Mouse (Mus musculus): Measurements from ENCODE around the gene Fcgr2b. TPM values are rescaled to one million over a fixed set of nuclear protein-coding genes. Genes with fewer than 3 reads are reported as not detected.

Gene Fcgr2b
- total and polyA plus RNA-seq, 3 experiments, result 4.7 to 8.2 TPM; not detected in 1

DNA sequence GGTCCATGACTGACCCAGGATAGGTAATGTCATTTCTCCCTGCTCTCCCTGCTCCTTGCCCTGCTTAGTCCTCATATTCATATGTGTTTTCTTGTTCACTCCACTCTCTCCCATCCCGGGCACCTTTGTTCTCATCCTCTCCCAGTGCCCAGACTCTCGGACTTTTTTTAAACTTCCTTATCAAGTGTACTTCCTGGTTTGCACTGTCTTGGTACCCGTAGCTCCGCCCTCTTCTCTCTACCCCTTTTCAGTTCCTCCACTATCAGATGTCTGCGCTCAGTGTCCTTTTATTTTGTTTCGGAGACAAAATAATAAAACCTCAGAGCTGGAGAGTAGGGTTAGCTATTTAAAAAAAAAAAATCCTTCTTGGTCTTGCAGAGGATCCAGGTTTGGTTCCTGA, 51.9 kb downstream of the Fcgr2b start:
- peaks cover 3 to 4% of the 10 kb centered on the region in 2 experiments; a peak in 3 of 4 replicates for H3K4me1 ChIP-seq (ENCODE audit: control insufficient read depth in 1 of 2, insufficient read depth in 2 of 2, low read length in 2 of 2)
- peaks cover 0 to 3% of the 10 kb centered on the region in 2 experiments; a peak in 1 of 4 replicates for H3K36me3 ChIP-seq (ENCODE audit: control insufficient read depth in 1 of 2, insufficient read depth in 2 of 2, low read length in 2 of 2)
- H3K27me3 ChIP-seq (ENCODE audit: control insufficient read depth in 1 of 2, insufficient read depth in 2 of 2, low read length in 2 of 2), result no peaks in the 10 kb centered on the region
- peak overlapping the region; percentile 55 to 89 for H3K4me3 ChIP-seq (ENCODE audit: control insufficient read depth in 1 of 2, insufficient read depth in 1 of 2, low read depth in 2 of 2, low read length in 2 of 2)
- no peaks in the 10 kb centered on the region for H3K79me2 ChIP-seq (ENCODE audit: control insufficient read depth, insufficient read depth, low read length, poor library complexity)
- no peaks in the 10 kb centered on the region for H3K9me3 ChIP-seq (replicated peaks; ENCODE audit: insufficient read depth, low read length)
- peak overlapping the region; percentile 58 for H3K27ac ChIP-seq (ENCODE audit: control insufficient read depth, low read depth, low read length)
- peak overlapping the region; percentile 68 for H3K9ac ChIP-seq (ENCODE audit: control insufficient read depth, low read depth, low read length, poor library complexity, severe bottlenecking)
- DNase-seq (ENCODE audit: low read depth, low spot score), result peak; percentile 91
- TF ChIP-seq USF1 (IDR thresholded peaks at IDR 0.05; ENCODE audit: low read depth, low read length) (no peak), ZMIZ1 (IDR thresholded peaks at IDR 0.05; ENCODE audit: low read depth, low read length) (no peak), MAFK (IDR thresholded peaks at IDR 0.05; ENCODE audit: borderline replicate concordance, low read depth, low read length) (no peak), POLR2AphosphoS5 (IDR thresholded peaks at IDR 0.05; ENCODE audit: borderline replicate concordance, low read depth, low read length) (no peak), CHD1 (IDR thresholded peaks at IDR 0.05; ENCODE audit: low read depth, low read length) (no peak), ELF1 (IDR thresholded peaks at IDR 0.05; ENCODE audit: low read depth, low read length) (peak; percentile 99), TAL1 (IDR thresholded peaks at IDR 0.05; ENCODE audit: low read length) (no peak), MYC (IDR thresholded peaks at IDR 0.05; ENCODE audit: low read depth, low read length) (no peak), GATA1 (IDR thresholded peaks at IDR 0.05; ENCODE audit: low read depth, low read length) (peak; percentile 85), ZNF384 (IDR thresholded peaks at IDR 0.05; ENCODE audit: low read depth, low read length) (peak; percentile 92), SMC3 (IDR thresholded peaks at IDR 0.05; ENCODE audit: low read depth, low read length) (no peak), POLR2A (IDR thresholded peaks at IDR 0.05; ENCODE audit: control insufficient read depth in 1 of 2, insufficient read depth in 1 of 2, low read depth in 1 of 2, low read length in 2 of 2, poor library complexity in 1 of 2) (peak in 1 of 2 experiments; percentile 79; a peak in 2 of 4 replicates), JUND (IDR thresholded peaks at IDR 0.05; ENCODE audit: low read depth, low read length) (no peak), RAD21 (IDR thresholded peaks at IDR 0.05; ENCODE audit: low read depth, low read length) (no peak), EP300 (IDR thresholded peaks at IDR 0.05; ENCODE audit: low read depth in 1 of 2, low read length in 2 of 2) (peak in 1 of 2 experiments; percentile 37; a peak in 2 of 4 replicates), NELFE (IDR thresholded peaks at IDR 0.05; ENCODE audit: low read depth, low read length) (peak; percentile 69), RCOR1 (IDR thresholded peaks at IDR 0.05; ENCODE audit: low read depth, low read length) (no peak), E2F4 (IDR thresholded peaks at IDR 0.05; ENCODE audit: borderline replicate concordance, low read depth, low read length) (no peak), ZKSCAN1 (IDR thresholded peaks at IDR 0.05; ENCODE audit: low read depth, low read length) (no peak), GABPA (IDR thresholded peaks at IDR 0.05; ENCODE audit: low read depth, low read length) (no peak), CTCF (IDR thresholded peaks at IDR 0.05 in 2 of 3, conservative IDR thresholded peaks at IDR 0.05 in 1 of 3; ENCODE audit: control insufficient read depth in 1 of 3, insufficient read depth in 1 of 3, low read depth in 2 of 3, low read length in 3 of 3, poor library complexity in 1 of 3, severe bottlenecking in 1 of 3) (no peak), ZC3H11A (IDR thresholded peaks at IDR 0.05; ENCODE audit: low read depth, low read length) (no peak), ETS1 (IDR thresholded peaks at IDR 0.05; ENCODE audit: low read depth, low read length) (peak; percentile 41; the same call in 1 of the 2 replicates), UBTF (IDR thresholded peaks at IDR 0.05; ENCODE audit: borderline replicate concordance, insufficient read depth, low read depth, low read length) (no peak), KAT2A (conservative IDR thresholded peaks at IDR 0.05; ENCODE audit: low read depth, low read length) (no peak), TCF12 (IDR thresholded peaks at IDR 0.05; ENCODE audit: low read depth, low read length) (peak; percentile 64), CHD2 (IDR thresholded peaks at IDR 0.05; ENCODE audit: low read length) (no peak), POLR2AphosphoS2 (IDR thresholded peaks at IDR 0.05; ENCODE audit: low read length) (0 out of 2 replicates have a peak, but pooled peaks have one; percentile 36), MEF2A (IDR thresholded peaks at IDR 0.05; ENCODE audit: extremely low read depth, insufficient replicate concordance, low read depth, low read length, poor library complexity, severe bottlenecking) (no peak), SIN3A (IDR thresholded peaks at IDR 0.05; ENCODE audit: low read length) (peak; percentile 84), NRF1 (IDR thresholded peaks at IDR 0.05; ENCODE audit: insufficient read depth, low read depth, low read length, poor library complexity, severe bottlenecking) (no peak), TBP (IDR thresholded peaks at IDR 0.05; ENCODE audit: low read depth, low read length) (peak; percentile 81), MYB (IDR thresholded peaks at IDR 0.05; ENCODE audit: low read depth, low read length) (no peak), MAZ (IDR thresholded peaks at IDR 0.05; ENCODE audit: low read depth, low read length) (0 out of 2 replicates have a peak, but pooled peaks have one; percentile 45), HCFC1 (IDR thresholded peaks at IDR 0.05; ENCODE audit: low read depth, low read length) (peak; percentile 81), USF2 (IDR thresholded peaks at IDR 0.05; ENCODE audit: borderline replicate concordance in 1 of 2, insufficient read depth in 1 of 2, low read depth in 1 of 2, low read length in 2 of 2) (no peak), MAX (IDR thresholded peaks at IDR 0.05; ENCODE audit: low read length) (no peak), BHLHE40 (IDR thresholded peaks at IDR 0.05; ENCODE audit: borderline replicate concordance, low read depth, low read length) (no peak)

Measured in MEL (cell line).